Mouse (Mus musculus) layer of hippocampus, adult 6 months (tissue): ENCODE measurements around the gene 7420426K07Rik. TPM values are rescaled to one million over a fixed set of nuclear protein-coding genes. Genes with fewer than 3 reads are reported as not detected.

Source experiments
- long read RNA-seq, 2 experiments: library from polyadenylated mRNA; unstranded; transcript quantifications; one replicate each; pipeline ENCODE4 v2.0.0; 2019 to 2020
- polyA plus RNA-seq: library from polyadenylated mRNA; unstranded; fragments of <200 nt; fragmentation: Nextera tagmentation; gene quantifications from 2 replicates; pipeline ENCODE4 v1.2.3, GENCODE M21; 2021

7420426K07Rik gene
- polyA plus RNA-seq, result not detected in 2 replicates
- long read RNA-seq, experiment 1, result 0 reads
- long read RNA-seq, experiment 2, result 0 reads

GRCm38 (mm10) chr9:98902819-98903218 lies at the start of gene 7420426K07Rik:
Gene 7420426K07Rik, plus strand, starts transcription at chr9:98903119.

GRCm38 (mm10) chr9:98856210-98856609 lies 46.7 kb upstream of the 7420426K07Rik start, which contains the start of gene Prr23a2:
Gene Prr23a2, plus strand, starts transcription at chr9:98856494.

GRCm38 (mm10) chr9:98864571-98864970 lies 38.3 kb upstream of the 7420426K07Rik start, which contains the start of gene Prr23a3:
Gene Prr23a3, plus strand, starts transcription at chr9:98864767.

Other genes starting within 250 kb of the 7420426K07Rik start
- not detected in 2 replicates for gene Prr23a1, start 60.6 kb upstream of the 7420426K07Rik start, polyA plus RNA-seq
- gene Prr23a2, start 46.6 kb upstream of the 7420426K07Rik start, polyA plus RNA-seq, result not detected in 2 replicates
- gene Prr23a3, start 38.4 kb upstream of the 7420426K07Rik start, polyA plus RNA-seq, result not detected in 2 replicates
- gene Foxl2, start 52.2 kb downstream of the 7420426K07Rik start, polyA plus RNA-seq, result 0.04 TPM in 1 of 2 replicates, not detected in the other
- gene Faim, start 83.3 kb downstream of the 7420426K07Rik start, polyA plus RNA-seq, result 86.6 and 94.7 TPM in 2 replicates
- 0.18 and 0.20 TPM in 2 replicates for gene Gm1123, start 132.6 kb downstream of the 7420426K07Rik start, polyA plus RNA-seq
- 3.4 and 4.3 TPM in 2 replicates for gene Pik3cb, start 237.5 kb downstream of the 7420426K07Rik start, polyA plus RNA-seq